In genomic region chr8:106007135-106007534, GRCm38 (mm10) we compare ENCODE assay signal across 30 mouse cellular contexts. TPM values are rescaled to one million over a fixed set of nuclear protein-coding genes. Genes with fewer than 3 reads are reported as not detected.
A peak's percentile ranks its signal among the peaks of the same experiment; 100 is the strongest.
DNase-seq lines count a peak whose midpoint lies in the region; ATAC-seq and TF ChIP-seq lines count a peak whose summit lies in the region.
"Had no signal": no experiment of that assay in that cellular context is flagged by ENCODE, and none has a peak within 500 bp of the region (broad histone marks: within the 10 kb centered on the region; RNA-seq: fewer than 3 reads in every experiment).

No protein-coding gene starts in this region.

- H3ac ChIP-seq in C2C12 (ENCODE audit: control insufficient read depth, insufficient read length, low read depth), result no peak overlapping the region

- H3K27me3 ChIP-seq in C2C12 (ENCODE audit: control insufficient read depth, insufficient read depth, insufficient read length), result no peaks in the 10 kb centered on the region
- H3K27me3 ChIP-seq: embryonic facial prominence, embryonic 12.5 days; heart, embryonic 13.5 days; intestine, embryonic 15.5 days; limb, embryonic 15.5 days; megakaryocyte, embryonic 14.5 days; midbrain, embryonic 15.5 days; neural tube, embryonic 12.5 days had no signal

- peak; percentile 89 for DNase-seq in 3T3-L1 (ENCODE audit: low read depth, low spot score)
- no peak for DNase-seq in layer of hippocampus, postnatal 36 days
- DNase-seq in left cerebral cortex, adult 11 months (ENCODE audit: low spot score), result no peak
- no peak for DNase-seq in ovary, adult 18-20 months (ENCODE audit: low spot score)
- DNase-seq in kidney, postnatal 4 days, result no peak
- DNase-seq: adrenal gland, postnatal 25 days; cerebellum, adult 9-10 months; gastrocnemius, adult 2 months; heart, adult 11 months; lung, adult 18-20 months; right cerebral cortex, postnatal 14 days; thymus, postnatal 36 days had no signal

- peaks cover 35% of the 10 kb centered on the region for H3K79me2 ChIP-seq in C2C12 (ENCODE audit: control insufficient read depth, insufficient read depth)
- peaks cover 40% of the 10 kb centered on the region for H3K79me2 ChIP-seq in macrophage (ENCODE audit: inconsistent target)

- H3K79me3 ChIP-seq in C2C12 (ENCODE audit: low read depth), result peaks cover 12% of the 10 kb centered on the region

- 14% methylated on average over 3 of the region's 3 CpGs for WGBS in macrophage (ENCODE audit: missing documents)

- ATAC-seq in activated CD4-positive, CD25-positive, alpha-beta regulatory T cell, adult 4 months, result peak; percentile 53
- ATAC-seq: intestine, embryonic 15.5 days; midbrain, embryonic 15.5 days had no signal

- H3K27ac ChIP-seq in macrophage, result peak overlapping the region; percentile 93
- H3K27ac ChIP-seq: embryonic facial prominence, embryonic 12.5 days; gastrocnemius, adult 2 months; heart, embryonic 13.5 days; intestine, embryonic 15.5 days; kidney, postnatal 0 days; limb, embryonic 15.5 days; midbrain, embryonic 15.5 days; neural tube, embryonic 12.5 days had no signal

- no peak for TF ChIP-seq CTCF in C2C12 (IDR thresholded peaks at IDR 0.05; ENCODE audit: control insufficient read depth, insufficient read depth, insufficient read length)

- no peaks in the 10 kb centered on the region for H3K36me3 ChIP-seq in C2C12 (ENCODE audit: control insufficient read depth, insufficient read depth)
- H3K36me3 ChIP-seq in macrophage (ENCODE audit: inconsistent target), result no peaks in the 10 kb centered on the region
- H3K36me3 ChIP-seq: intestine, embryonic 15.5 days; limb, embryonic 15.5 days; midbrain, embryonic 15.5 days had no signal

- H3K4me3 ChIP-seq in C2C12 (ENCODE audit: insufficient read depth, poor library complexity, severe bottlenecking), result no peak overlapping the region
- no peak overlapping the region for H3K4me3 ChIP-seq in macrophage (ENCODE audit: inconsistent target)
- H3K4me3 ChIP-seq: embryonic facial prominence, embryonic 12.5 days; gastrocnemius, adult 2 months; heart, embryonic 13.5 days; intestine, embryonic 15.5 days; limb, embryonic 15.5 days; megakaryocyte, embryonic 14.5 days; midbrain, embryonic 15.5 days; neural tube, embryonic 12.5 days had no signal

TF ChIP-seq in C2C12, 6 proteins besides CTCF, POLR2A, EP300 and RAD21:
- no peak for TF ChIP-seq MYOG (IDR thresholded peaks at IDR 0.05; ENCODE audit: control insufficient read depth, extremely low read depth, insufficient read length)
- TF ChIP-seq FOSL1 (IDR thresholded peaks at IDR 0.05; ENCODE audit: insufficient read depth, low read length, poor library complexity, severe bottlenecking), result peak; percentile 67
- TF ChIP-seq CEBPB (IDR thresholded peaks at IDR 0.05; ENCODE audit: low read depth), result peak; percentile 54
- TF ChIP-seq MYOD1 (IDR thresholded peaks at IDR 0.05; ENCODE audit: control insufficient read depth, insufficient read length, low read depth), result peak; percentile 19

RNA-seq across cellular contexts. Expression of gene Dpep2nb, which starts 1.4 kb away (rescaled TPM):
- polyA plus RNA-seq in C2C12 (2012; fragmentation: generic; extraction: Trizol) (0.05 TPM), macrophage (2018) (not detected in 3 replicates)
- not detected for polyA plus RNA-seq in activated CD4-positive, CD25-positive, alpha-beta regulatory T cell, adult 4 months (2017; shearing (Covaris generic))
- 1 to 10 TPM in 7 of 26 experiments, under 1 TPM in 4, not detected in 15; 0.80 to 2.4 (median 1.1) TPM for total RNA-seq in macrophage (2018; cell fraction: chromatin; rRNA removed)
- total RNA-seq in macrophage (2018; cell fraction: cytosol; rRNA removed), result under 1 TPM in 13 of 26 experiments, not detected in 13; 0.10 to 0.61 (median 0.18) TPM
- total RNA-seq in macrophage (2018; cell fraction: nucleus; rRNA removed), result 10 to 100 TPM in 1 of 26 experiments, 1 to 10 TPM in 13, under 1 TPM in 5, not detected in 7; 0.46 to 11.4 (median 2.8) TPM
- total RNA-seq in layer of hippocampus, postnatal 36 days (2021), result under 1 TPM in 1 of 2 experiments, not detected in 1; 0.32 TPM
- total RNA-seq: adrenal gland, postnatal 25 days; ES-E14; gastrocnemius, adult 2 months; hematopoietic stem cell, adult 5-6 weeks; layer of hippocampus, postnatal 10 days; left cerebral cortex, postnatal 25 days had no signal
- polyA plus RNA-seq: embryonic facial prominence, embryonic 12.5 days; intestine, embryonic 15.5 days; kidney, postnatal 0 days; limb, embryonic 15.5 days; neural tube, embryonic 12.5 days; spleen, adult 2 months; stomach, embryonic 16.5 days had no signal

RNA-seq across cellular contexts. Expression of gene Ddx28, which starts 4.5 kb away (rescaled TPM):
- polyA plus RNA-seq in C2C12 (2012; fragmentation: generic; extraction: Trizol), result 15.0 TPM
- polyA plus RNA-seq in activated CD4-positive, CD25-positive, alpha-beta regulatory T cell, adult 4 months (2017; shearing (Covaris generic)), result 10 to 100 TPM in 1 of 2 experiments, 1 to 10 TPM in 1; 9.7 to 12.1 TPM
- total RNA-seq in macrophage (2018; cell fraction: chromatin; rRNA removed), result 10 to 100 TPM in 2 of 26 experiments, 1 to 10 TPM in 24; 3.6 to 10.7 (median 6.9) TPM
- total RNA-seq in macrophage (2018; cell fraction: cytosol; rRNA removed), result 10 to 100 TPM; 14.7 to 22.6 (median 19.5) TPM
- 10 to 100 TPM in 24 of 26 experiments, 1 to 10 TPM in 2; 8.5 to 24.3 (median 16.6) TPM for total RNA-seq in macrophage (2018; cell fraction: nucleus; rRNA removed)
- 10.2 to 19.4 TPM (median 15.9 TPM) in 3 replicates for polyA plus RNA-seq in macrophage (2018)
- total RNA-seq in layer of hippocampus, postnatal 36 days (2021), result 10 to 100 TPM; 11.5 to 14.6 TPM

RNA-seq across cellular contexts. Expression of gene Dus2, which starts 16.0 kb away (rescaled TPM):
- polyA plus RNA-seq in C2C12 (2012; fragmentation: generic; extraction: Trizol), result 13.1 TPM
- 10 to 100 TPM; 25.7 to 28.8 TPM for polyA plus RNA-seq in activated CD4-positive, CD25-positive, alpha-beta regulatory T cell, adult 4 months (2017; shearing (Covaris generic))
- total RNA-seq in macrophage (2018; cell fraction: chromatin; rRNA removed), result 10 to 100 TPM; 35.4 to 88.9 (median 46.9) TPM
- 10 to 100 TPM in 11 of 26 experiments, 1 to 10 TPM in 15; 6.7 to 12.7 (median 9.4) TPM for total RNA-seq in macrophage (2018; cell fraction: cytosol; rRNA removed)
- 10 to 100 TPM; 21.8 to 40.3 (median 25.2) TPM for total RNA-seq in macrophage (2018; cell fraction: nucleus; rRNA removed)
- 7.6 to 13.0 TPM (median 7.7 TPM) in 3 replicates for polyA plus RNA-seq in macrophage (2018)
- total RNA-seq in layer of hippocampus, postnatal 36 days (2021), result 10 to 100 TPM; 18.9 to 22.6 TPM

RNA-seq across cellular contexts. Expression of gene Dpep3, which starts 27.9 kb away (rescaled TPM):
- polyA plus RNA-seq in C2C12 (2012; fragmentation: generic; extraction: Trizol) (not detected), macrophage (2018) (0.10 to 0.34 TPM in 2 of 3 replicates, not detected in the other)
- not detected for polyA plus RNA-seq in activated CD4-positive, CD25-positive, alpha-beta regulatory T cell, adult 4 months (2017; shearing (Covaris generic))
- total RNA-seq in macrophage (2018; cell fraction: chromatin; rRNA removed), result 10 to 100 TPM in 8 of 26 experiments, 1 to 10 TPM in 17, under 1 TPM in 1; 0.77 to 39.0 (median 4.7) TPM
- under 1 TPM in 24 of 26 experiments, not detected in 2; 0.08 to 0.86 (median 0.19) TPM for total RNA-seq in macrophage (2018; cell fraction: cytosol; rRNA removed)
- total RNA-seq in macrophage (2018; cell fraction: nucleus; rRNA removed), result 10 to 100 TPM in 10 of 26 experiments, 1 to 10 TPM in 16; 1.2 to 37.0 (median 6.7) TPM
- total RNA-seq in layer of hippocampus, postnatal 36 days (2021), result not detected
- total RNA-seq: adrenal gland, postnatal 25 days; hematopoietic stem cell, adult 5-6 weeks; layer of hippocampus, postnatal 10 days; left cerebral cortex, postnatal 25 days had no signal
- polyA plus RNA-seq: cortical plate, adult 2 months; embryonic facial prominence, embryonic 12.5 days; heart, embryonic 13.5 days; intestine, embryonic 15.5 days; kidney, postnatal 0 days; limb, embryonic 15.5 days; midbrain, embryonic 15.5 days; neural tube, embryonic 12.5 days; stomach, embryonic 16.5 days had no signal

RNA-seq across cellular contexts. Expression of gene Slc12a4, which starts 41.2 kb away (rescaled TPM):
- 79.1 TPM for polyA plus RNA-seq in C2C12 (2012; fragmentation: generic; extraction: Trizol)
- 1 to 10 TPM; 3.8 to 8.1 TPM for polyA plus RNA-seq in activated CD4-positive, CD25-positive, alpha-beta regulatory T cell, adult 4 months (2017; shearing (Covaris generic))
- 100 to 1,000 TPM in 7 of 26 experiments, 10 to 100 TPM in 19; 36.5 to 518 (median 63.6) TPM for total RNA-seq in macrophage (2018; cell fraction: chromatin; rRNA removed)
- total RNA-seq in macrophage (2018; cell fraction: cytosol; rRNA removed), result 10 to 100 TPM; 12.3 to 47.4 (median 24.5) TPM
- 100 to 1,000 TPM in 5 of 26 experiments, 10 to 100 TPM in 21; 34.2 to 296 (median 56.7) TPM for total RNA-seq in macrophage (2018; cell fraction: nucleus; rRNA removed)
- 16.1 to 37.5 TPM (median 23.1 TPM) in 3 replicates for polyA plus RNA-seq in macrophage (2018)
- total RNA-seq in layer of hippocampus, postnatal 36 days (2021), result 10 to 100 TPM; 20.5 to 20.7 TPM
